Mouse (Mus musculus) spleen, adult 2 months (tissue): ENCODE measurements at regions not wholly inside any gene's neighbourhood (a gene's known extent, or its start where the extent isn't known, plus 50 kb on each side); places are given as distances from the start of the nearest gene placed in this dataset.

Experiments used
- CTCF ChIP-seq: fragments of 200-500 bp; IDR thresholded peaks from 2 replicates; pipeline ENCODE4 v1.5.1; 2011; ENCODE audit warnings: mild to moderate bottlenecking, inconsistent platforms; ENCODE audit not compliant: insufficient read depth, insufficient read length, insufficient replicate concordance; ENCODE audit errors: extremely low read depth
- POLR2A ChIP-seq: fragments of 200-500 bp; IDR thresholded peaks from 2 replicates; pipeline ENCODE4 v1.6.1; 2011; ENCODE audit warnings: low read depth, low read length, inconsistent platforms

DNA sequence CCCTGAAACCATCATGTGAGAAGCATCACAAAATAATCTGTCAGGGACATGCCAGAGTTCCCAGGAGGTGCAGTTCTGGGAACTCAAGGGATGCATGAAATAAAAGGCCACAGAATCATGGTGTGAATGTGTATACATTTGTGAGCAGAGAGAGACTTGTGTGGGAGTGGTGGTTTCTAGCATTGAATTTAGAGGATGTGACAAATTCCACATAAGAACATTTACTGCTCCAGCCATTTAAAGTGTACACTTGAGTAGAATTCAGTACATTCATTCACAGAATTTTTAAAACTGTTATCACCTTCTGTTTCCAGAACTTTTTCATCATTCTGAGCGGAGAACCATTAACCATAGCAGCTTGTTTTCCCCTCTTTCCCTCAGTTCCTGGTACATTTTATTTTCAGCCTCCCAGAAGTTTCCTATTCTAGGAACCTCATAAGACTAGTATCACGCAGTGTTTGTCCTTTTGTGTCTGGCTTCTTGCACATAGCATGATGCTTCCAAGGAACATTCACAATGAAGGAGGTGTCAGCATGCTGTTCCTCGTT lies 380.6 kb downstream of the Kif20b start:
- no peak for TF ChIP-seq CTCF
- no peak for TF ChIP-seq POLR2A
